Mouse (Mus musculus) Patski (cell line): ENCODE data around the gene Mrgprf. TPM values are rescaled to one million over a fixed set of nuclear protein-coding genes. Genes with fewer than 3 reads are reported as not detected.

Source experiments
- ATAC-seq: fragments of 100-300 bp; one replicate; pipeline ENCODE4 v1.8.0; 2021
- CTCF ChIA-PET: fragments of 350-600 bp; sonication (Branson Sonifier 250); formaldehyde crosslinking; loops from one replicate; lab custom pipeline; 2022; ENCODE audit warnings: inconsistent platforms; lab: Charles Lee
- POLR2A ChIA-PET: fragments of 350-600 bp; sonication (Branson Sonifier 250); formaldehyde crosslinking; loops from one replicate; lab custom pipeline; 2022; ENCODE audit warnings: antibody characterized with exemption, inconsistent platforms; lab: Charles Lee
- DNase-seq: peaks from one replicate; pipeline ENCODE4 v3.0.0-alpha.2; 2011; ENCODE audit warnings: low read depth, low spot score
- H3K27me3 ChIP-seq: fragments of 371-371 bp; one replicate; pipeline ENCODE4 v1.5.1; 2021
- CTCF ChIP-seq: fragments of 100-300 bp; IDR thresholded peaks from one replicate; pipeline ENCODE4 v1.5.1; 2021
- in situ Hi-C: fragments of 300-500 bp; cut with MboI; formaldehyde crosslinking; loops from 3 replicates; pipeline ENCODE4 v1.11.1; 2018; ENCODE audit warnings: low pct_unique_long_range_greater_than_20kb, mixed read lengths
- polyA plus RNA-seq: library from polyadenylated mRNA; unstranded; gene quantifications from one replicate; pipeline ENCODE4 v1.2.3, GENCODE M21; 2021

Mrgprf gene
- polyA plus RNA-seq, 1 experiment from 2014 or later: 0.09 TPM

DNA sequence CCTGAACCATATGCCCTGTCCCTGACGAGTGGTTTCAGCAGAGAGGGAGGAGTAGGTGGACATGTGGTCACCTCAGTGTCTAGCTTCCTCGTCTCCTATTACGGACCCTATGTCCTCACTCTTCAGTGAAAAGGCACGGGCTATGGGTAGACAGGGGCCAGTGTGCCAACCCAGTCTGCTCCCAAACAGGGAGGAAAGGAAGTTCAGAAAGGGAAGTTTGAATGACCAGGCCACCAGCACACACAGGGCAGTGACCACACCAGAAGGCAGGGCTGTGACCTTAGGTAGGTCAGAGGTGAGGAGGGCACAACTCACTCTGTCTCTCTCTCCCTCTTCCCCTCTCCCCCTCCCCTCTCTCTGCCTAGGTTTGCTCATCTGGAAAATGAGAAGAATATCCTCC, 17.6 kb upstream of the Mrgprf start:
- ATAC-seq (no peak), DNase-seq (no peak)
- in situ Hi-C loops: no loop called here
- H3K27me3 ChIP-seq: no peaks in the 10 kb centered on the region
- ChIA-PET POLR2A (no interaction called here), CTCF (interaction anchor here (1.6 to 2.1 kb wide), 2 partner anchors 30 to 50 kb away, joined by 4 to 9 read pairs; no protein-coding TSS in a partner anchor)
- TF ChIP-seq CTCF: no peak

DNA sequence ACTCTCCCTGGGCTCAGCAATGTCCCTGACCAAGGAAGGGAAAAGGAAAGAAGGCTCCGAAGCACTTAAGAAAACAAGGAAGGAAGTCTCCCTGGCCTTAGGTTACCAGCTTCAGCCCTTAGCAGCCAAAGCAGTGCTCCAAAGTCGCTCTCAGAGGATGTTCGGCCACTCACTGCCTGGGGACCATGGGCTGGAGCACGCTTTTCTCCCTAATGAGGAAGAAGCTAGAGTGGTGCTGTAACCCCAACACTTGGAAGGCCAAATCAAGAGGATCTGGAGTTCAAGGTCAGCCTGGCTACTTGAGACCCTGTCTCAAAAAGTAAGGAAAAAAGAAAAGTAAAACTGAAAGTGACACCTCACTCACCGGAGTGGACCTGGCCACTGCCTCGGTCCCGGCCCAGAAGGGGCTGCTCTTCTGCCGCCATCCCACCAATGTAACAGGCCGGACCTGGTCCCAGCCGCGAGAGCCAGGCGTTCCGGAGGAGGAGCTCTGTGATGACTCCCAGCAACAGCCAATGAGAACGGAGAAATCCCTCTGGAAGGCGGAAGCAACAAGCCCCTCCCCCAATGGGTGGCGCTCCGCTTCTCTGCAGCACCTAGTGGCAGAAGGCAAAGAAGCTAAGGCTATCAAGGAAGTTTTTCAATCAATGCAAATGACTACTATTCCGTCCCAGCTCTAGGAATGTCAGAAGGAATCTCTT, 17.0 kb upstream of the Mrgprf start, which contains the start of gene Tpcn2:
TSS of gene Tpcn2 (minus strand) at position 525 of the 701 bp plus-strand sequence.
- CTCF ChIA-PET: interaction anchor here (0.9 to 2.1 kb wide), 8 partner anchors 8 to 56 kb away, joined by 3 to 9 read pairs (median 4); no protein-coding TSS in a partner anchor
- ATAC-seq: peak; percentile 86
- no peak for DNase-seq
- H3K27me3 ChIP-seq: no peaks in the 10 kb centered on the region
- POLR2A ChIA-PET: interaction anchor here (0.7 to 1.1 kb wide), 2 partner anchors 15 to 43 kb away, joined by 3 read pairs; no protein-coding TSS in a partner anchor
- no peak for TF ChIP-seq CTCF
- in situ Hi-C loops: no loop called here

DNA sequence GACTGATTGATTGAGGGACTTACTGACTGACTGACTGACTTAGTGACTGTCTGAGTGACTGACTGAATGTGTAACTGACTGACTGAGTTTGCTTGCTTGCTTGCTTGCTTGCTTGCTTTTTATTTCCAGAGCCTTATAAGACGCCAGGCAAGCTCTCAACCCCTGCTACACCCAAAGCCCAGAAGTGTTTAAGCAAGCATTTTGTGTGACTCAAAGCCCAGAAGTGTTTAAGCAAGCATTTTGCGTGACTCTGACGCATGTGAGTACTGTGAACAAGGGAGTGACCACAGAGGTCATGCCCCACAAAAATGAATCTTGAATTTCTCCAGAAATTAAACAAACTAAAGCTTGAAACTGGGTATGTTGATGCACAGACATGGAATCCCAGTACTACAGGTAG, 16.3 kb upstream of the Mrgprf start:
- POLR2A ChIA-PET: interaction anchor here (0.7 to 1.1 kb wide), 2 partner anchors 15 to 44 kb away, joined by 3 read pairs; no protein-coding TSS in a partner anchor
- ATAC-seq (no peak), DNase-seq (no peak)
- CTCF ChIA-PET: interaction anchor here (0.7 to 2.1 kb wide), 9 partner anchors 8 to 55 kb away, joined by 3 to 9 read pairs (median 4); no protein-coding TSS in a partner anchor
- no peaks in the 10 kb centered on the region for H3K27me3 ChIP-seq
- TF ChIP-seq CTCF: no peak
- in situ Hi-C loops: no loop called here

DNA sequence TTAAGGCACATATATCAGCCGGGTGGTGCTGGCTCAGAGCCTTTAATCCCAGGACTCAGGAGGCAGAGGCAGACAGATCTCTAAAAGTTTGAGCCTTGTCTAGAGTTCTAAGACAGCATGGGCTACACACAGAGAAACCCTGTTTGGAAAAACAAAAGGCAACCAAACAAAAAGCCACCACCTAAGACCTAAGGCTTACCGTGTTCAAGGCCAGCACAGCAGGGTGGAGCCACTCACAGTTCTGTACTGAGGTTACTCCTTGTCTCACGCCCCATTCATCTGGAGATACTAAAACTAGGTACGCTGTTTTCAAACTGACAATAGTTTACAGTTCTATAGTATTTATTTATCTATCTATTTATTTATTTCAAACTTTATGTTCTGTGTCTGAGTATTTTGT, 15.2 kb upstream of the Mrgprf start:
- TF ChIP-seq CTCF: no peak
- H3K27me3 ChIP-seq: no peaks in the 10 kb centered on the region
- in situ Hi-C loops: no loop called here
- ChIA-PET POLR2A (no interaction called here), CTCF (interaction anchor here (2.1 kb wide), 1 partner anchor 32 kb away, joined by 9 read pairs; no protein-coding TSS in a partner anchor)
- DNase-seq (no peak), ATAC-seq (no peak)

DNA sequence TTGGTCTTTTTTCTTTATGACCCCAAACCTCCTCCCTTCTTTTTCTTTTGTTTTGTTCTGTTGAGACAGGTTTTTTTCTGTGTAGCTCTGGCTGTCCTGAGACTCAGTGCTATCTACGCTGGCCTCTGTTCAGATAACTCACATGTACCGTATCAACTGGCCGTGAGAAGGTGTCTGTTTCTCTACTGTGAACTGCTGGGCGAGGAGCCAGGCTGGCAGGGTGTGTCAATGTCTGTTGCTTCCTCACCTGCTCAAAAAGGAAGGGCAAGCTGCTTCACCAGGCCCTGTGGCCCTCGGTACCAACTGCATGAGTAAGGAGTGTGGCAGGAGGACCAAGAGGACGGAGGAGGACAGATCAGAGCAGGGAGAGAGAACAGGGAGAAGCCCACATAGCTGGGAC, 13.2 kb upstream of the Mrgprf start:
- in situ Hi-C loops: no loop called here
- H3K27me3 ChIP-seq: no peaks in the 10 kb centered on the region
- TF ChIP-seq CTCF: no peak
- ATAC-seq (no peak), DNase-seq (no peak)
- ChIA-PET POLR2A (no interaction called here), CTCF (interaction anchor here (1.7 kb wide), 1 partner anchor 42 kb away, joined by 6 read pairs; no protein-coding TSS in a partner anchor)

DNA sequence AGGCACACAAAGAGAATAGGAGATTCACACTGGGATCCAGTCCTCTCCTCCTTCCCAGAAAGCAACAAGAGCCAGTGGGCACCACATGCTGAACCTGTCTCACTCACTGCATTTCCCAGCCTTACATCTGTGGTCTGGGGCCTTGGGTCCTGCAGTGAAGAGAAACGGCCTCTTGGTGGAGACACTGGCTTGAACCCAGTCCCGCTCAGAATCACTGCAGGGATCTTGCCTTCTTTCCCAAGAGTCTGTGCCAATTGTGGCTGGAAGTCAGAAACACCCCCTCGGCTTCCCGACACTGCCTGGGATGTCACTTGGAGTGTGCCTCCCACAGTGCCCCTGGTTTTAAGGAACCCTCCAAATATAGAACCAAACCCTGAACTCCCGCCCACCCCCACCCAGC, 11.3 kb upstream of the Mrgprf start:
- ATAC-seq: peak; percentile 62
- ChIA-PET CTCF (interaction anchor here (0.6 to 0.8 kb wide), 2 partner anchors 11 to 51 kb away, joined by 3 read pairs; partner anchors contain the start of gene Mrgprf), POLR2A (interaction anchor here (0.7 kb wide), 1 partner anchor 67 kb away, joined by 4 read pairs; no protein-coding TSS in a partner anchor)
- in situ Hi-C loops: no loop called here
- TF ChIP-seq CTCF: peak; percentile 85
- no peaks in the 10 kb centered on the region for H3K27me3 ChIP-seq
- no peak for DNase-seq

DNA sequence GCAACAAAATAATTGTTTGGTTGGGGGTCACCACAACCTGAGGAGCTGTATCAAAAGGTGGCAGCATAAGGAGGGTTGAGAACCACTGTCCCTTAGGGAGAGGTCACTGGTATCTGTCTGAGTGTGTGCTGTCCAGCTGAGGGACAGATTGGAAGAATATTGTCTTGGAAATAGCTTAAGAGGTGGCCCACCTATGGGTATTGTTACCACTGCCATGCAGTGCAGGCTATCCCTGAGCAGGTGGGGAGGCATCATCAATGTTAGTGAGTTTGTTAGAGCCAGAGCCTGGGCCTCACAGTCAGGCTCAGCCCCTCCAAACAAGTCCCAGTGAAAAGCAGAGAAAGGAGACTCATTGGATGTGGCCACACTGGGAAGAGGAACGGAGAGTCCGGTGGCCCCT, 8.8 kb upstream of the Mrgprf start:
- ChIA-PET POLR2A (no interaction called here), CTCF (interaction anchor here (1.2 to 1.4 kb wide), 2 partner anchors 8 to 39 kb away, joined by 4 to 5 read pairs; partner anchors contain the start of gene Tpcn2)
- in situ Hi-C loops: no loop called here
- no peak for TF ChIP-seq CTCF
- ATAC-seq (no peak), DNase-seq (no peak)
- no peaks in the 10 kb centered on the region for H3K27me3 ChIP-seq

DNA sequence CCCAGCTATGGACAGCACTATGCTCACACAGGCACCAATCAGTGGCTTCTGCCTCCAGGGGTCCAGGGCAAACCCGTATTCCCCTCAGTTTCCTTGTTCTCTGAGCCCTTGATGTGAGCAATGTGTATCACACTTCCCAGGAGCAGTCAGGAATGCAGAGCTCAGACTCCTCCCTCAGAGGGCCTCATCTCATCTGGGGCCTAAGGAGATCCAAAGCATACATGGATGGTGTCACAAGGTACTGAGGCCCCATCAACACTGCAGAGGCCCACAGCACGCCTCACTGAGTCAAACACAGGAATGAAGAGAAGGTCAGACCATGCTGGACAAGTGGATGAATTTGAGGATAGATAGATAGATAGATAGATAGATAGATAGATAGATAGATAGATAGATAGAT, 7.9 kb upstream of the Mrgprf start:
- ChIA-PET POLR2A (interaction anchor here (0.8 kb wide), 1 partner anchor 41 kb away, joined by 3 read pairs; no protein-coding TSS in a partner anchor), CTCF (interaction anchor here (1.4 to 2.0 kb wide), 2 partner anchors 9 kb away, joined by 4 to 6 read pairs; partner anchors contain the start of gene Tpcn2)
- in situ Hi-C loops: no loop called here
- H3K27me3 ChIP-seq: no peaks in the 10 kb centered on the region
- no peak for TF ChIP-seq CTCF
- DNase-seq (no peak), ATAC-seq (no peak)

DNA sequence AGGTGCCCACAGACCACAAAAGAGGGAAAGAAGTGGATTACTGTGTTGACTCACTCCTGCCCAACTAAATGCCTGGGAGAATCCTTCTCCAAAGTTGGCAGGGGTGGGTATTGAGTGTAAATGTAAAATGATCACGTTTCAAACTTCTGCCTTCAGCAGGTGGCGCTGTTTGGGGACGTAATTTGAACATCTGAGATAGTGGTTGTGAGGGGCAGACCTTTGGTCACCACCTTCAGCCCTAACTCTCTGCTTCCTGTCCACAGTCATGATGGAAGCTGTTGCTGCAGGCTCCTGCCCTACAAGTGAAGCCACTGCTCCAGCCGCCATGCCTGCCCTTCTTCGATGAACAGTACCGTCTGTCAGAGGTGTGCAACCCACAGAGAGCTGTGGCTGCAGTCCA, 6.8 kb upstream of the Mrgprf start:
- no peak for DNase-seq
- peak; percentile 74 for TF ChIP-seq CTCF
- in situ Hi-C loops: no loop called here
- ChIA-PET CTCF (interaction anchor here (0.8 to 2.0 kb wide), 6 partner anchors 9 to 41 kb away, joined by 3 to 10 read pairs (median 4); partner anchors contain the start of gene Tpcn2), POLR2A (no interaction called here)
- H3K27me3 ChIP-seq: no peaks in the 10 kb centered on the region
- ATAC-seq: no peak

DNA sequence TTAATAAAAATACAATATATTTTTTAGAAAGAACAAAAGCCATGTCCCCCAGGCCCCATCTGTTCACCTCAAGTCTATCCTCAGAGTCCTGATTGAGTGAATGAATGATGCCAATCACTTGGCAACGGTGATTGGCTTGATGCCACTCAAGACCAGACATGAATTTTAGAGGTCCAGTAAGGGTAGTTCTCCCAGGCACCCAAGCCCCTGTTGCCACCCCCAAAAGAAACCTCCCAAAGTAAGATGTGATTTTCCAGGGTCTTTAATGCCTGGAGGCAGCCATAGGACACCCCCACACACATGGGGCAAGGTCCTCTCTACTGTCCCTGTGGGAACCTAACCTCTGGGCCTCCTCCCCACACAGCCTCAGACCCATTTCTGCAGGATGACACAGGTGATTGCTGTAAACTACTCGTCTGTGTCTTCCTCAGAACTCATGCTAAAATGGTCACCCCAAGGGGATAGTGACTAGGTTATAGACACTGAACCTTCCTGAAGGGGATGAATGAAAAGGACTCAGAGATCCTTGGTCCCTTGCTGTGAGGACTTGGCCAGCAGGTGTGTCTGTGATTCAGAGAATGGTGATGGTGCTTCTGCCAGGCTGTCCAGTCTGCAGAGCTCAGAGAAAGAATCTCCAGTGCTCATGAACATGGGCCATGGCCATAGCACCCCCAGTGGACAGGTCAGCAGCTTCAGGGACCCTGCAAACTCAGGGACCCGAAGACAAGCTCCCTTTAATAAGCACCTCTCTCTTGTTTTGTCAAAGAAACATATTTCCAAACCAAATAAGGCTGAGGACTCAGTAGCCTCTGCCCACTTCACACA, 1.8 kb upstream of the Mrgprf start:
- POLR2A ChIA-PET: no interaction called here
- CTCF ChIA-PET: no interaction called here
- in situ Hi-C loops: no loop called here

More for the DNA sequence above, 1.8 kb upstream of the Mrgprf start:
- TF ChIP-seq CTCF: no peak
- DNase-seq: no peak
- H3K27me3 ChIP-seq: no peaks in the 10 kb centered on the region
- no peak for ATAC-seq
